Mouse (Mus musculus) c-Kit-positive CD71-positive TER-119-positive erythroid progenitor cells, embryonic 14.5 days (primary cell): ENCODE results near the gene Dsp.

Experiments
- DNase-seq: peaks from one replicate; pipeline ENCODE4 v3.0.0-alpha.2; 2013; ENCODE audit warnings: low spot score

Dsp gene

DNA sequence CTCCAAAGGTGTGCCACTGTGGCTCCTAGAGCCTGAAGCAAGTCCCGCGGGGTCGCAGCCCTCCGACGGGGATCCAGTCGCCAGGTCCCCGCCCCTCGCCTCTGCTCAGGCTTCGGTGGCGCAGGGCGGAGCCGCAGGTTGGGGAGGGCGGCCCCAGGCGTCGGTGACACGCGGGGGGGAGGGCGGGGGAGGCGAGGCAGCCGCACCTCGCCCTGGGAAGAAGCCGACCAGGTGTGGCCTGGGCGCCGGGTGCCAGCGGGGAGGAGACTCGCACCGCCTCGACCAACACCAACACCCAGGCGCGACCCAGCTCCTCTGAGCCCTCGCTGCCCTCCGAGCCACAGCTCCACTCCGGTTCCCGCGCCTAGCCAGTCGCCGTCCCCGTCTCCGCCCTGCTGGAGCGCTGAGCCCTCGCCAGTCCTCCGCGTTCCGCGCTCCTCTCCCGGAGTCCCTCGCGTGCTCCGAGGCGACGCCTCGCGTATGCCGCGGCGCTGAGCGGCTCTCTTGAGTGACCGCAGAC is at the start of gene Dsp:
Gene Dsp (plus strand): TSS at position 226 of the 520 bp plus-strand sequence.
- DNase-seq = no peak

DNA sequence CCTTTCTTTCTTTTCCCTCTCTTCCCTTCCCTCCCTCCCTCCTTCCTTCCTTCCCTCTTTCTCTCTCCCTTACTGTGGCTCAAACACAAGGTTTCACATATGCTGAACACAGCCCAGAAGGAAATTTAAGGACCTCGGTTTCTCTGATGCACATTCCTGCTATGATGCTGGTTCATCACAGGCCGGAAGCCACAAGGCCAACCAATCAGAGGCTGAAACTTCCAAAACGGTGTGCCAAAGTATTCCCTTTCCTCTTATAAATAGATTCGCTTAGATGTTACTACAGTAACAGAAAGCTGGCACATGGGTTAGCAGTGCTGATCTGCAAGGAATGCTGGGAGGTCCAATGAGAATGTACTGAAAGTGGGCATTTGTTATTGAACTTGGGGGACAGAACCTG is 47.7 kb upstream of the Dsp start:
- DNase-seq = no peak

DNA sequence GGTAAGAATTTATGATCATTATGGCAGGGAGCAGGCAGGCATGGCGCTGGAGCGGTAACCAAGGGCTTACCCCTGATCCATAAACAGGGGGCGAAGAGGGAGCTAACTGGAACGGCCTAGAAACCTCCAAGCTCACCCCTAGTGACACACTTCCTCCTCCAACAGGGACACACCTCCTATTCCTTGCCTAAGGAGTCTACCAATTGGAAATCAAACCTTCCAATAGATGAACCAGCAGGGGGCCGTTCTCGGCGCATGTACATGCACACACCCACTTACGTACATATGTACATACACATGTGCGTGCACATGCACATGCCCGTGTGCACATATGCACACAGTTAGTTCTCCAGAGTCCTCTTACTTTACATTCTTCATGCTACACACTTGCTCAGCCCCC is 46.6 kb upstream of the Dsp start:
- DNase-seq = no peak

DNA sequence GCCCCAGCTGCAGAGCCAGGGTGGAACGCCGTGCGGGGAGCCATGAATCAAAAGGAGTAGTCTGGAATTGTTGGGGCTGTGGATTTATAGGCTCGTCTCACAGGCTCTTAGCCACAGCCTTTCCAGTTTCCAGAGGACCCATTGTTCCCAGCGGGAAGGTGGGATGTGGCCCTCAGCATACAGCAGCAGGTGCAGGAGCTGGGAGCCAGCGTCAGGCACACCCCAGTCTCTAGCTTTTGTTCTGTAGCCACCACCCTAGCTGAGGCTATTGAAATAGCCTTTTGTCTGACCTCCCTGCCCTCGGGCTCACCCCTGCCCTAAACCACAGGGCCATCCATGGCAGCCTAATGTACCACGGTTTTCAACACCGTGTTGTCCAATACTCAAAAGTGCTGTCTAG is 42.0 kb upstream of the Dsp start:
- no peak for DNase-seq

DNA sequence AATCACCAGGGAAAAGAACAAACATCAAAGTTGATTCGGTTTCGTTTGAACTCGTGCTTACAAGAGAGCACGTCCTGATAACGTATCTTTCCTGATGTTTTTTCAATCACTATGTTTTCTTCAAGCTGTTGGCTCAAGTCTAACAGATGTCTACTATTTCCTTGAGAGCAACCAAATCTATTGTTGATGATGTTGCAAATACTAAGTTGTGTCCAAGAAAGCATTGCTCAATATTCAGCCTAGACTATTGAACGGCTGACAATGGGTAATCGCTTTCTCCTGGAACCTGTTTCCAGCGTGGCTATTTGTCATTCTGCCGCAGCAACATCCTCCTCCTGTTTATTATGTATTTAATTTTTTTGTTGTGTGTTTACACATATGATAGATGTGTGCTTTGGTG is 28.8 kb upstream of the Dsp start:
- no peak for DNase-seq

DNA sequence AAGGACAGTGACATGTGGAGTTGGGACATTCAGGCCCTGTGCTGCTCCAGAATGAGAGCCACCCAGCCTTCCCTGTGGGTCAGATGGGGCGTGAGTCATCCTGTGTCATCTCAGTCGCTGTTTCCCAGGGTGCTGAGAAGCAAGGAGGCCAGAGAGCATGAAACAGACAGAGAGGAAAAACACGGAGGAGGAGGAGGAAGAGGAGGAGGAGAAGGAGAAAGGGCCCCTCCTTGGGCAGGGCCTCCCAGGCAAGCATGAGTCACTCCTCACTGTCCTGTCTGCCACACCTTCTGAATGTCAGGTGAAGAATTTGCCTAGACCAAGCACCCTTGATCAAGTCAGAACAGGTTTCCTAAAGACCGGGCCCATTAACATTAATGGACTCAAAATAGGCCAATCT is 27.4 kb upstream of the Dsp start:
- DNase-seq = no peak

DNA sequence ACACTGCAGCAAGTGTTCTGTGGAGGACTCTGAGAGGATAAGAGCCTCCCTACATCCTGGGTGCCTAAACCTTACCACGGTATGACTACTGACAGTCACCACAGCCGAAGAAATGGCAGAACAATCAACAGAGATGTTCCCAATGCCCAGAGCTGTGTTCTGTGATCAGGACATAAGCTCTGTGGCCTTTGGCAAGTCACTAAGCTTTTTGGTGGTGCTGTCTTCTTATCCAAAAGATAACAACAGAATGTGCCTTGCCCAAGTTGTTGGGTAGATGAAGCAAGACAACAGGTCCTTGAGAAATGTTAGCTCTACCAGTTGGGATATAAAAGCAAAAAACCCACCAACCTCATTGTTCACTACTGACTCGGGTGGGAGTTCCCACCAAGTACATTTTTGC is 23.4 kb upstream of the Dsp start:
- DNase-seq = no peak

DNA sequence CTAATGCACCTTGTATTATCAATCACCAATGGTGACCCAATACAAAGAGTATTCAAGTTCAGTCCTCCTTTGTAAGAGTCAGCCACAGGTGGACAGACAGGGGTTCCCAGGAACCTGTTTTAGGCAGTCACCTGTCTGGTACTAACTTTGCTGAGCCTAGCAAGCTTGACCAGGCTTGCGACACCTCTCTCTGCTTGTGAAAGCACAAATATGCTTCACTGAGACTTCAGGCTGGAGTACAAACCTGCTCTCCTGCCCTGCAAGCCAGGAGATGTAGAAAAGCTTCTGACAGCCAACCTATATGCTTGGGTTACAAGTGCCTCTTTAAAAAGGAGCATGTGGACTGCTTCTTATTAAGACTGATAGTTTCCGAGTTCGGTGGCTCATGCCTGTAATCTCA is 22.8 kb upstream of the Dsp start:
- no peak for DNase-seq

DNA sequence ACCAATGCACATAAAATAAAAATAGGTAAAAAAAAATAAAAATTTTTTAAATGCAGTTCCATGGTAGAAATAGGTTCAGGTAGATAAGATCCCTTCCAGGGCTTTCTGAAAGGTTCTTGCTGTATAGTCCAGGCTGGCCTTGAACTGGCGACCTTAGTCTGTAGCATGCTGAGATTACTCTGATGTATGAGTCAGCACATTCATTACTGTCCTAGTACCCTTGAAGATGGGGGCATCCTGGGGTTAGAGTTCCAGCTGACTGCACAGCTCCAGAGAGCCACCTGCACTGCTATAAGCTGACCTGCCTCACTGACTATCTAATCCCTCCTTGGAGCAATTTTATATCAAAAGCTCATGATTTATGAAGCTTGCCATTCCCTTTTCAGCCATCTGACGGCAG is 21.6 kb upstream of the Dsp start:
- DNase-seq = no peak

DNA sequence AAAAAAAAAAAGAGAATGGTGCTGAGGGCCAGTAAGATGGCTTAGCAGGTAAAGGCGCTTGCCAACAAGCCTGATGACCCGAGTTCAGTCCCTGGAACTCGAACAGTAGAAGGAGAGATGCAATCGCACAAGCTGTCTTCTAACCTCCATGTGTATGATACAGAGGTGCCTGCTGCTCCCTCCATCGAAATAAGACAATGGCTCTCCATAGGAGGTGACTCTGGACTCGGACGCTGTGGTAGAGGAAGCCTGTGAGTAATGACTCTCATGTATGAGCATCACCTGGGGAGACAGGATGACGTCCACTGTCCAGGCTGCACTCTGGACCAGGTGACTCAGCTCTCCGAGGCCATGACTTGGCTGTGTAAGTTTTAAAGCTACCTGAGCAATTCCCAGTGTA is 21.0 kb upstream of the Dsp start:
- DNase-seq = no peak

DNA sequence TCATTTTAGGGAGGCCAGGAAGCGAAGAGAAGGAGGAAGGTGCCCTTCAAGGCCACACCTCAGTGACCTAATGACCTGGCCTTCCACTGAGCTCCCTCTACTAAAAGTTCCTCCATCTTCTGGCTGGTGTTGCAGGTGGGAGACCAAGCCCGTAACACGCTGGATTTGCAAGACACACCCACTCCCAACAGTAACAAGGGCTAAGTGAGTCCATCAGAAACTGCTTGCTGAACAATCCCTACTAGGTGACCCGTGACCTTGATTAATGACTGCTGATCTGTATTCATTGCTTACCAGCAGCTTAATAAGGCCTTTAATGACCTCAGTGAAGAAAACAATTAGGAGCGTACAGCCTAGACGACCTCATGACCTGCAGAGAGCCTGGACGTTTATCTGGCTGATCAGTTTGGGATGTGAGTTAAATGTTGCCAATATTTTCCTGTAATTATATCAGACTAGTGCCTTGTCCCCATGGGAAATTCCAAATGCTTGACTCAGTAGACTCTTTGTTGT is 18.0 kb upstream of the Dsp start:
- no peak for DNase-seq

DNA sequence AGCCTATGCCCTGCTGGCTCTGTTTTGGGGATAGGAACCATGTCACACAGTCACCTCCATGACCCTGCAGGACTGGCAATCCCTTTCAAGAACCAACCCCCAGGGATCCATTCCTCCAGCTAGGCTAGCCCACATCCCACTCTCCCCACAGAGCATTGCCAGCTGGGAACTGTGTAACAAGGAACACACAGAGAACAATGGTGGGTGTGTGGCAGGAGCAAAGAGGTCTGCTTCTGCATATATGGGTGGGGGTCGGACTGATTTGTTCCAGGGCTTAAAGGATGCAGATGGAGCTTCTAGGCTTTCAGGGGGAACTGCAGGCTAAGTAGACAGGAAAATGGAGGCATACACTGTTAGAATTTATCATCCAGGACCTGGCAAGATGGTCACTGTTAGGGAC is 10.6 kb upstream of the Dsp start:
- no peak for DNase-seq

DNA sequence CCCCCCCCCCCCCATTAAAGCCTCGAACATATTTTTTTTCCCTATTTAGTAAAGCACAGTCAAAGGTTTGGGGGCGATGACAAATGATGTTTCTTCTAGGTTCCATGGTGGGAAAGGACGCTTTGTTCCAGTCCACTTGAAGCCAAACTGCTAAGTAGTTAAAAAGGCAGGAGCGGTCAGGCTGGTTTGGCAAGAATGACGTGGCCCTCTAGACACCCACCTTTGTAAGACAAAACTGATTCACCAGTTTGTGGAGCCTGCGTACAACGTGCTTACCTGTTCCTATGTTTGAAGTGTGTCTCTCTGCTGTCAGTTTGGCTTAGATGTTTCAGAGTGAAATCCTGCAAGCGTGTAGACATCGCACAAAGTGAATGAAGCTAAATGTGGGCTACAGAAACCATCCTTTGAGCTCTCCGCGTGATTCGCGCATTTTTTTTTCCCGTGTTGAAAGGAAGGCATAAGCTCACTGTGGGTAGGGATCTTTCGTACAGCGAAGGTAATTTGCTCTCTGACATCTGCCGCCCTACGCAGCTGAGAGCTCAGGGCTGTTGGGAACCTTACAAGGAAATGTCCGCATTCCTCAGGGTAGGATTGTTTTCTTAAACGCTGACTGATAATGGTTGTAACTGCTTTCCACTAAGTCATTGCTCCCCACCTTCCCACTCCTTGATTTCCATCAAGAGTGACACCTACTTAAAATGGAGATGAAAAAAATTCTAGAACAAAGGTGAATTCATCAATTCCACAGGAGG is 6.0 kb upstream of the Dsp start:
- no peak for DNase-seq

DNA sequence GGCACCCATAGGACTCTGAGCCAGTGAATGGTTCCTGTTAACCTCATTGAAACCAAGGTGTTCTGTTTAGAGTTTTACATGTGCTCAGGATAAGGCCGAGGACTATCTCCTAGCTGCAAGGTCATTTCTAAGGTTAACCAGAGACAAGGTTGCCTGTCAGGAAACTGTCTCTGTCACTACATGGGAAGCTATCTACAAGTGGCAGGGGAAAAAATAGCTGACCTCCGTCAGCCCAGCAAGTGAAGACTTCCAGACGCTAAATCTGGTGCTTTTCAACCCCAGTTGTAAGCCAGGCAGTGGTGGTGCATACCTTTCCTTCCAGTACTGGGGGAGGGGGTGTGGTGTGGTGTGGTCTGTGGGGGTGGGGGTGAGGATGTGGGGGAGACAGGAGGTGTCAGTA is 2.7 kb upstream of the Dsp start:
- no peak for DNase-seq

DNA sequence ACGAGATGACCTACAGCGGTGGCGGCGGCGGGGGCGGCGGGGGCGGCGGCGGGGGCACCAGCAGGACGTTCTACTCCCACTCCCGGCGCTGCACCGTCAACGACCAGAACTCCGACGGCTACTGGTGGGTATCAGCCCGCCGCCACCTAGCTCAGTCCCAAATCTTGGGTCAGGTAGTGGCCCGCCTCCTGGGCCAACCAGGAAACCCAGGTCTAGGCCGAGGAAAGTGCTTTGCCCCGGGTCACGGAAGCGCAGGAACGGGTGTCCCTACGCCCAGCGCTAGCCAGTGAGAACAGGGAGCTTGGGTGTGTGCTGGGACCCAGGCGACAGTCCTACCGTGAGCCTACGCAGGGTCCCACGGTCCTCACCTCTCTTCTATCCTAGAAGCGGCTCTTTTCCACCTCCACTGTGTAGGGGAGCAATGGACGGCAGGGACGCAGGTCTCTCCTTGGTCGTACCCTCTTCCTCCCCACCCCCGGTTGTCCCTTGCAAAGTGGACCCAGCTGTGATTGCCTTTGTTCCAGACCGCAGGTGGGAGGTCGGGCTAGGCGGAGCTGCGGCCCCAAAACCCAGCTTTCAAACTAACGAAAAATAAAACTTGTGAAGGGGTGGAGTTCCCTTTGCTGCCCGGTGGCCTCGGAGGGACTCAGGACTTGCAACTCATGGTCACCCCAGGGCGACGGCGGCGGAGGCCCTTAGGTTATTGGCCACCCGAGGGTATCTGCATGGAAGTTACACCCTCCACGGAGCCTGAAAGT is 756 bp downstream of the Dsp start:
- DNase-seq = no peak

DNA sequence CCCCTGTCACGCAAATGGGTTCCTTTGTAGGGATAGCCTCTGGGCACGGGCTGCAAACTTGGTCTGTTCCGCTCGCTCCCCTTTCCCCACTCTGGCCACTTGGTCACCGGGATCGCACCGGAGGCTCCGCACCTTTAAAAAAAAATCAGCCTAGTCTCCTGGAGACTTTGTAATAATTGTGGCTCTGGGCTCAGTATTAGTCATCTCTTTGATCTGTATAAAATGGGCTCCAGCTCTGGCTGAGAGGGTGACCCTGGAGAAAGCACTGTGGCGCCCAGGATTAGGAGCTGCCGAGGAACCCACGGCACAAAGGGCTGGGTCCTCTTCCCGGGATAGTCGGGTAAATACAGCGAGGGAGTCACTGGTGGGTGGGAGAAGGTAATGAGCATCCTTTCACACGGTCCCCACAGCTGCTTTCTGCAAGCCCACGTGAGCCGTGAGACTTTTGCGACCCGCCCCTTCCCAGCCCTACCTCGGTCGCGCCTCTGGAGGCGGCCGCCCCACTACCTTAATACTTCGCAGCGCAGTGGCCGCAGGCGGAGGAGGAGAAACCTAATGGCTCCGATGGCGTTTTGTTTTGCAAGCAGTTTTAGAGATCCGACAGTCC is 1.4 kb downstream of the Dsp start:
- no peak for DNase-seq

DNA sequence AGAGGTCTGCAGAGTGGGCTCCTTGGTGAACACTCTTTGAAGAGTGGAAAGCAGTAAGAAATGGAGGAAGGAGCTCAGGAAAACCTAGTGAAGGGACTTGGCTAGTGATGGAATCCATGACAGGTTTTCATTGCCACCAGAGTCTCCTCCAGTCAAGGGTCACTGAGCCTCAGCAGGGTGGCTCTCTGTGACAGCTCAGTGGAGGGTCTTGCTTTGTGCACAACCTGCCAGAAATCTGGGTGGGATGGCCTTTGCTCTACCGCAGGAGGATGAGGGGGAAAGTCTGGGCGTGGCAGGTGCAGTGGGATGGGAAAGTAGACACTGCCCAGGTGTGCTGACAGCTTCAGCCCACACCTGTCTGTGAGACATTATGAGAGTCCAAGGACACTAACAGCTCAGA is 4.4 kb downstream of the Dsp start:
- no peak for DNase-seq

DNA sequence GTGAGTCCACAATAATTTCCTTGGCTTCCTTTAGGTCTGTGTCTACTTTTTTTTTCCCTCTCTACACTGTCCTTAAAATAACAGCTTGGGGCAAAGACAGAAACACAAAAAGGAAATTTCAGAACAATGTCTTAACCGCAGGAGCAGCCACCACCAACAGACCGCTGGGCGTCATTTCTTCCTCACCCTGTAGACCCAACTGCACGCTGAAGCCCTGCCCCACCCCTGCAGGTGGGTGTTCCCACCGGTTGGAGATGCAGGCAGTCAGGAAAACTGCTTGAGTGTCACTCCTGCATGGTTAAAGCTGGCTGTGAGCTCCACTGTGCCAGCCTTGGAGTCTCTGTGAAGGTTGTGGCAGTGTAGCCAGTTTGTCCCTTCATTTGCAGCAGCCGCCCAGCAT is 6.5 kb downstream of the Dsp start:
- DNase-seq = no peak

DNA sequence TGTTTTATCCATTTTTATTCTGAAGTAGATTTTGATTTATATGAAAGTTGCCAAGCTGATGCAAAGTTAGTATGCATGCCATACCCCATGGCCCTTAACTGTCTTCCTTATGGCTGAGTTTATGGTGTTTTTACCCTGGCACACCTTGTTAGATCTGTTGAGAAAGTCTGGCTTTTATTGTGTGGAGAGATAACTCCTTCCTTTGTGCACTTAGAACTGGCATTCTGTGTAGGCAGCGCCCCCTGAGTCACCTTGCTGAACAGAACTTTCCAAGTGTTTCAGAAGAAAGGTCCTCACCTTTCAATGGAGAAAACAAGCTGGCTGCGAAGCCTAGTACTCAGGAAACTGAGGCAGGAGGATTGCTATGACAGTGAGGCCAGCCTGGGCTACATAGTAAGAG is 10.9 kb downstream of the Dsp start:
- no peak for DNase-seq

DNA sequence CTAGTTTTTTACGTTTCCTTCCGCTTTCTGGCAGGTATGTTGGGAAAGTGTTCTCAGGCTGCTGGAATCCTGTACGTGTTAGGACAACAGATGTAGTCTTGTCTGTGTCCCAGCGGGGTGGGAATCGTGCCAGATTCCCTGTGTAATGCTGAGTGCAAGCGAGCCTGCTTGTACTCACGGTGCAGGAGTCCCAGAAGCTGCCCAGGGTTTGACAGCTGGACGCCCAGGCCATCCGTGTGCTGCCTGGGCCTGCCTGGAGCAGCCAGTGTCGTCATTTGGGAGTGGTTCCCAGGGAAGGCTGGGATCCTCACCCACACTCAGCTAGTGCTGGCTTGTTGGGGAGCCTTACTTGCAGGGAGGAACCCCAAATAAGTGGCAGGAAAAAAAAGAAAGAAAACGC is 11.6 kb downstream of the Dsp start:
- DNase-seq = no peak

DNA sequence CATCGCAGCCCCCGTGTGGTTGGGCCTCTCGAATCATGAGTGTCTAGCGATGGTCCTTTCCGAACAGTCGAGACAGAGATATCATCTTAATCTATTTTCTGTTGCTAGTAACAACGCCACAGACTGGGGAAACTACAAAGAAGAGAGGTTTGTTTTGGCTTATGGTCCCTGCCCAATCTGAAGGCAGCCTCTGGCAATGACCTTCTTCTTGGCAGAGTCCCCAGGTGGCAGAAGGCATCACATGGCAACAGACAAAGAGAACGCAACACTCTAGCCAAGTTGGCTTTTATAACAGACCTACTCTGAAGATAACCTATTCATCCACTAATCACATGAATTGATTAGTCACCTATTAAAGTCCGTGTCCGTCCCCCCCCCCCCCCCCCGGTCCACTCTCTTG is 13.8 kb downstream of the Dsp start:
- no peak for DNase-seq

DNA sequence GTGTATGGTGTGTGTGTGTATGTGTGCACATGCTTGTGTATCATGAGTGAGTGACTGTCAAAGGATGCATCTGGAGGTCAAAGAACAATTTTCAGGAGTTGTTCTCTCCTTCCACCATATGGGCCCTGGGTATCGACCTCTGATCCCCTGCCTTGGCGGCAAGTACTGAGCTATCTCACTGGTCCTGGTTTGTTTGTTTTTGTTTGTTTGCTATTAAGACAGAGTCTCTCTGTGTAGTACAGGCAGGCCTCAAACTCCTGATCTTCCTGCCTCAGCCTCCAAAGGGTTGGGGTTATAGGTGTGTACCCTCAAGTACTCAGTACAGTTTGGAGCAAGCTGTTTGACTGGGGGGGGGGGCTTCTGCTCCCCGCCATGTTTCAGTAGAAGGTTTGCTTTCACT is 16.0 kb downstream of the Dsp start:
- DNase-seq = no peak

DNA sequence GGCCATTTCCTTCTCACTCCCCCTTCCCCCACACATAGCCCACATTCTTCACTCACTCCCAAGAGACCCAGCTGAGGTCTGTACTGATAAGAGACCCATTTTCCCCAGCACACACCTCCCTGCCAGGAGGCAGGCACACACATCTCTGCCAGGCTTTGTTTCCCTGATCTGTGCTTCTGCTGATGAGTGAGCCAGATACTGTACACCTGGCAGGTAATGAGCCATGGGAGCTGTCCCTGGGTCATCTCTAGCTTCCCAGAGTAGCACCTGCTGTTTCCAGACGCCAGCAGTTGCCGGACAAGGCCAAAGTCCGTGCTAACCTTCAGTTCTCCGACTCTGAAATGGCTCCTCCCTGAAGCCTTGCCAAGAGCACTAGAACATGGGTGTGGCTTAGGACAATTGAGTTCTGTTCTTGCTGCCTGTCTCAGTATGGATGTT is 19.6 kb downstream of the Dsp start:
- no peak for DNase-seq
